Mouse (Mus musculus) T-cell, adult 2 months (primary cell): ENCODE measurements around the gene Nr1h2.

Experiments
- DNase-seq: peaks from one replicate; pipeline ENCODE4 v3.0.0; 2022; ENCODE audit warnings: low spot score

Nr1h2 gene

DNA sequence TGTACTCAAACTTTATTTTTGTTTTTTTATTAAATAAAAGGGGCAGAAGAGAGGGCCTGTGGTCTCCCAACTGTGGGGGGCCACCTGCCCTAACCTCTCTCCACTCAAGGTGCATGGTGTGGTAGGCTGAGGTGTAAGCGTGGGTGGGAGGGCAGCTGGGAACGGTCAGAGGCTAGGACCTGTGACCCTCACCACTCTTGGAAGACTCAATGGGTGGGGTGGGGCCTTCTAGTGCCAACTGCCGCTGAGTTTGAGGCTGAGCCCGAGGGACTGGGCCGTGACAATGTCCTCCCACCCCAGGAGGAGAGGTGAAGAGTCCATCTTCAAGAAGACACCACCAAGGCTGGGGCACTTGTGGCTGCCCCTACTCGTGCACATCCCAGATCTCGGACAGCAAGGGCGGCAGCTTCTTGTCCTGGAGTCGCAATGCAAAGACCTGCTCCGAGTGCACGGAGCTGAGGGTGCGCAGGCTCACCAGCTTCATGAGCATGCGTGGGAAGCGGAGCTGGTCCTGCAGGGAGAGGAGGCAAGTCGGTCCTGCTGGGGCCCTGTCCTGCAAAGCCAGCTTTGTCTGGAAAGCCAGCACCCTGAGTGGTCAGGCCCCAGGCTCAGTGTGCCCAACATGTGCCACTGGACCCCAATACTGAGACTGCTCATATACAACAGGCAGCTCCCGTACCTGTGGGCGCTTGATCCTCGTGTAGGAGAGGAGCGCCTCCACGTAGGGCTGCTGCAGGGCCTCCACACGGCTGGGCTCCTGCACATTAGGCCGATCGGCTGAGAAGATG, 3.9 kb downstream of the Nr1h2 start:
- no peak for DNase-seq

DNA sequence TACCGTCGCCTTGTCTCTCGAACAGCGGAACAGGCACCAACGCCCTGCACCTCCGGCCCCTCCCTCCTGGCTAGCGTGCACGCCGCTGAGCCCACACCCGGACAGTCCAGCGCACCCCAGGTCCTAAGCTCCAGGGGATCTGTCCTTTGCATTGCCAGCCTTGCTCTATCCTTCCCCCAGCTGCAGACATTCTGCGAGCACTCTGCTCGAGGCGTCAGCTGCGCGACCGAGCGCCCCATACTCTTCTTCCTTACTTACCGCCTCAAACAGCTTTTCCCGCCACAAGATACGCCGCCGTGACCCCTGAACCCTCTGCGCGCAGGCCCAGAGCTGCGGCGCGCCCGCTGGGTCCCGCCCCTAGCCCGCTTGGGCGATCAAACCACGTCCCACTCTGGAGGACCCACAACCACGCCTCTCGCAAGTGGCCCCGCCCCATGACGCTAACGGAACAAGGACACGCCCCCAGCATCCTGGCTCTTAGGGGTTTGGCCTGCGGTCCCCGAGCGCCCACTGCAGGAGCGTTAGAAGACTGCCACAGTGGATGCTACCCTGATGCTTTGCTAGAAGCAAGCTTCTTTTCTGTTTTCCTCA, 5.2 kb downstream of the Nr1h2 start, which contains the start of gene Pold1:
Pold1 (minus strand) TSS at position 353 of the 591 bp plus-strand sequence.
- DNase-seq = peak; percentile 100

DNA sequence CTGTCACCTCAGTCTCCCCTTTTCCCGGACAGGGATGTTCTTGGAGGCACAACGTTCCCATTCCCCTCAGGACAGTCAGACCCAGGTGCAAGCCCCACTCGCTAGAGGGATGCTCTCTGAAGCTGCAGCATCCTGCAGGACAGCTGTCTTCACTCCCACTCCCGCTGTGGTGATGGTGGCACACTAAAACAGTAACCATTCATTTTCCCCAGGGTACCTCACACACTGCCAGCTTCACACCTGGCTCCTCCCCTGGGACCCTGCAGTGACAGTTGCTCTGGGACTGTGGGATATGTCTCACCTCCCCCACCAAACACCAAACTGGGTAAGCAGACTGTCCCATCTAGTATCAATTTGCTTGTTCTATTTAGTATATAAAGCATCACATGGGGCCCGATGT, 6.0 kb downstream of the Nr1h2 start:
- no peak for DNase-seq

DNA sequence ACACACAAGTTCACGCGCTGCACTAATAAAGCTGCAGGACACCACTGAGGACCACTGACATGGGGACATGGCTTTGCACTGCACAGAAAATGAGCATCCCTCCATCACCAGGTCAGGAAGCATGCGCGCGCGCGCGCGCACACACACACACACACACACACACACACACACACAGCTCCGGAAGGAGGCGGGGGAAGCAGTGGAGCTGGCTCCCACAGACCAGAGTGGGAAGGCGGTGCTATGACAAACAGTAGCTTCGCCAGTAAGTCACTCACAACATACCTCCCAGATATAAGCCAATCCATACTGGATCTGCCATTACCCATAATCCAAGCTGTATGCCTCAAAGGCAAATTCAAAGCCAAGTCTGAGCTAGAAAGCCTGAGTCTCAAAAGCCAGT, 6.7 kb downstream of the Nr1h2 start:
- no peak for DNase-seq

DNA sequence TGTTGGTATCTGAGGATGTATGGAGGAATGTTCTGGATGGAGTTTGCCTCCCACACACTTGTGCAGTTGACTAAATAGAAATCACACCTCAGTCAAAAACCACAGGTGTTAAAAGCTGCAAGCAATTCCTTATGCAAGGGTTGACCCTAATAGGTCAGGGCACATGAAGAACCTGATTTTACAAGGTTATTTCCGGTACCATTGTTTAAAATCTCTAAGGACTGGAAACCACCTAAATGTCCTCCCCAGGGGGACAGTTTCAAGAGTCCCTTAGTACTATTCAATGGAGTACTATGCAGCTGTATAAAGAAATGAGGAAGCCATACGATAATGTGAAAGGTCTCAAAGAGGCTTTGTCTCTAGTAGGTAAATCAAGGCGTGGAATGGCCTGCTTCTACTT, 7.5 kb downstream of the Nr1h2 start:
- no peak for DNase-seq

DNA sequence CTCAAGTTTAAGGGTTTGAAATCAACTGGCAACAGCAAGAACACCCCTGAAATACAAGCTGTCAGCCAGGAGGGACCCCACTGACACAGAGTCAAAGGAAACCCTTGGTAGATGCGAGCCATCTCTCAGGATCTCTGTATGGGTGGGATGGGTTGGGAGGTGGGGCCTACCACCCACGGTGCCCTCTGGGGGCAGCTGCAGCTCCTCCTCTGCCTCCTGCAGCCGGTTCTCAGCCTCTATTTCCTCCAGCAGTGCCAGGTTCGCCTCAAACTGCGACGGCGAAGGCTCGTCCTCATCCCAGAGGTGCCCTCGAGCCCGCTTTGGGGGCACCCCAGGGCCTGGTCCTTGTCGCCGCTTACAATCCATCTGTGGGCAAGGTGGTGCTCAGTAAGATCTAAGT, 10.7 kb downstream of the Nr1h2 start:
- DNase-seq = no peak

DNA sequence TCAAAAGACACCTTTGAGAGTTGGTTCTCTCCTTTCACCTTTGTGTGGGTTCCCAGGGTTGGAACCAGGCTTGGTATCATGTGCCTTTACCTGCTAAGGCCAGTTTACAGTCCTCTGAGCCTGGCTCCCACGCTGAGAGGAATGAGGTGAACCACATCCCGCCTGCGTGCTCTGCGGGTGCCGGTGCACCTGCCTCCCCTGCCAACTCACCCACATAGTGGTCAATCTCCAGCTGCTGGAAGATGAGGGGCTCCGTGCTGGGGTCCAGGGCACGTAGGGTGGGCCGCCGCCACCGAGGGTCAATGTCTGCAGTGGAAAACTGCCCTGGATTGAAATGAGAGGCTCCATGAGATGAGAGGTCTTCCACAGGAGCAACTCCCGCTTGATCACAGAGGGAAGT, 11.2 kb downstream of the Nr1h2 start:
- DNase-seq = no peak

DNA sequence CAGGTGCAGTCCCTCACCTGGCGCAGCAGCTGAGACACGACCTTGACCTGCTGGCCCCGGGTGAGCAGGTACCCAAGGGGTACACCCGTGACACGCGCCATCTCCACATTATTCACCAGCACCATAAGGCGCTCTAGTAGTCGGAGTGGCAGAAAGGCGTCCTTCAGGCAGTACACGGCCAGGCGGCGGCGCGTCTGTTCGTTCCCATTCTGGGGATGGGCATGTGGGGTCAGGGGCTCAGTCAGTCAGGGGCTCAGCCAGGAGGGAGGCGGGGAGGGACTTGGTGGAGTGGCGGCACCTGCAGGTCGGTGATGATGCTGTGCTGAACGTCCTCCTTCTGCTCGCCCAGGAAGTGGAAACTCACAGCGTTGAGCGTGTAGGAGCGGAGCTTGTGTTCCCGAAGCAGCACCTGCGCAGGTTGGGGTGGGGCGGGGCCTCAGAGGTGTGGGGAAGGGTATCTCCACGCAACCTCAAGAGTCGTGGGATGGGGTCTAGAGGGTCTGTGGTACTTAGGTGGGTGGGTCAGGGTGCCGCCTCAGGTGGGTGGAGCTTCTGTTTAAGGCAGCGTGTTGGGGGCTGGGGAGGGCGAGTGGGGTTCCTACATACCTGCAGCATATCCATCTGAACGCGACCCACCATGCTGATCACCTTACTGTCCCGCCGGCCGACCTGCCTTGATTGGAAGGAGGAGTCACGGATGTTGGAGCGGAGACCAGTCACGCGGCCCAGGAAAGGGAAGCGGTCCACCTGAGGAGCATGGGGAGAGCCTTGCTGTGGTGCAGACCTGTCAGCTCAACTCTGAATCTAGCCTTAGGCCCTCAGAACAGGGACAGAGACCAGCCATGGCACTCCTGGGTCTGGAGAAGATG, 14.8 kb downstream of the Nr1h2 start:
- no peak for DNase-seq

DNA sequence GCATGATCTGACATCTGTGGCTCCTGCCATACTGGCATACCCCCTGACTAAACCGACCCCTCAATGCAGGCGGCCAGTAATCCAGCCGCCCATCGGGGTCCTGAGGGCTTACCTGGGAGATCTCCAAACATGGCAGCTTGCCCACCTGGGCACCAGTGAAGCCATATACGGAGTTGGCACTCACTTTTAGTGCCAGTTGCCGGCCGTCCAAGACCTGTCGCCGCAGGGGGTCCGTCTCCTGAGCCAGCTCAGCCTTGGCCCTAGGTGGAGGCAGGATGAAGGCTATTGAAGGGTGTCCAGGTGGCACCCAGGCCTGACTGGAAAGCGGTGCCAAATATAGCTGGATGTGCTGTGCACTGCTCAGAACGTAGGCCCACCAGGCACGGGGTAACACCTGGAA, 16.3 kb downstream of the Nr1h2 start:
- DNase-seq = no peak

DNA sequence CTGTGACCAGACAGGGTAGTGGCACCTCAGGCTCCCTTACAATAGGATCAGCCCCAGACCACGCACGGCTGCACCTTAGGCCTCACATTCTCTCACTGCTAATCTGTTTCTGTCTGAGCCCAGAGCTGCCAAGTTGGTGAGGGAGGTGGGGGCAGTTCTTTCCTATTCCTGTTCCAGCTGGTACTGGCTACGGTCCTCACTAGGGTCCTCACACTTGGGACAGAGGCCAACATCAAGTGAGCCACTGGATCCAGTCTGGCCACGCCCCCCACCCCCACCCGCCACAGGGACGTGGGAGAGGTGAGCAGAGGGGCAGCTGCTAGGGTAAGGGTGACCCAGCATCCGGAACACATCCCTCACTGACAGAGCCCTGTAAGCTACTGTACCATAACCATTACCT, 16.7 kb downstream of the Nr1h2 start:
- no peak for DNase-seq

DNA sequence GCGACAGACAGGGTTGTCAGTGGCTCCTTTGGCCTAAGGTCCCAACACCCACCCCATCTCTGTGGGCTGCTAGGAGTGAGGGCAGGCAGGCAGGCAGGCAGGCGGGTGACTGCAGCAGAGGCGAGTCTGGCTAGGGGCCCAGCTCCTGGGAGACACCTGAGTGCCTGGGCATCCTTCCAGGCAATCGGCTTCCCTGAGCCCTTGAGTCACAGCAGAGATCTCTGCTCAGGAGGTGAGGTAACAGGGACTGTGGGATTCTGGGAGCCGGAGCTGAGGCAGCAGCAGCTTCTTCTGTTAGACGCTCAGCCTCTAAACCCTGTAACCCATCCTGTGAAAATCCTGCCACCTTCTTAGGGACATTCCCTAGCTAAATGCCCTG, 17.2 kb downstream of the Nr1h2 start:
- DNase-seq = no peak

DNA sequence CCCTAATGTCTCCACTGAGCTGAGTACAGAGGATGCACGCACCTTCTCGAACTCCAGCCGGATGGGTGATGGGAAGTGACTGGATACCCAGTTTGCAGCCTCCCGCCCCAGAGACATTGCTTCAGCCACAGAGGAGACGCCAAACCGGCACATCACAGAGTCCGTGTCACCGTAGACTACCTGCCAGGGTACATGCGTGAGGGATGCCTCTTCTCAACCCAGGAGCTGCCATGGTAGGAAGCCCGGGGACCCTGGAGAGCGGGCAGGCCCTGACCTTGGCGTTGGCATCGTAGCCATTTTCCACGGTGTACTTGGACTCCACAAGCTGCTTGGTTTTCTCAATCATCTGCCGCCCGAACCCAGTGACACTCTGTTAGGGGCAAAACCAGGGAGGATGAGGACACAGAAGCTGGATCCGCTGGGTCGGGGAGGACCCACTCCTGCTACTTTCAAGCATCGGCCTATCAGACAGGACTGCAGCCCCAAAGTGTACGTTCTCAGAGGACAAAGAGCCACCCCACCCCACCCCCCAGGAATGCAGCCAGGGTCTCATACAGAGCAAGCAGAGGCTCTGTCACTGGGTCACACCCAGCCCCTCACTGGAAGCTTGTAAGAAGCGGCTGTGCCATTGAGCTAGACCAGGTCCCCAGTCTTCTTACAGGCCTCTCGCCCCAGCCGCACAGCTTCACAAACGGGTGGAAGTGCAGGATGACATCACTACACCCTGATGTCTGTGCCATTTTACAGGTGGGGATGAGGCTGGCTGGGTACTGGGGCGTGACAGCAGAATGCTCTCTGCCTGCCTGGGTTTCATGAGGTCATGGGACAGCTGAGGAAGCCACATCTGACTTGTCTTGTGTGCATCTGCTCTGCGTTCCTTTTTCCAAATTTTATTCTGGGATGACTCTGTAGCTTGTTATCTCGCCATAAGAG, 17.8 kb downstream of the Nr1h2 start:
- DNase-seq = no peak

DNA sequence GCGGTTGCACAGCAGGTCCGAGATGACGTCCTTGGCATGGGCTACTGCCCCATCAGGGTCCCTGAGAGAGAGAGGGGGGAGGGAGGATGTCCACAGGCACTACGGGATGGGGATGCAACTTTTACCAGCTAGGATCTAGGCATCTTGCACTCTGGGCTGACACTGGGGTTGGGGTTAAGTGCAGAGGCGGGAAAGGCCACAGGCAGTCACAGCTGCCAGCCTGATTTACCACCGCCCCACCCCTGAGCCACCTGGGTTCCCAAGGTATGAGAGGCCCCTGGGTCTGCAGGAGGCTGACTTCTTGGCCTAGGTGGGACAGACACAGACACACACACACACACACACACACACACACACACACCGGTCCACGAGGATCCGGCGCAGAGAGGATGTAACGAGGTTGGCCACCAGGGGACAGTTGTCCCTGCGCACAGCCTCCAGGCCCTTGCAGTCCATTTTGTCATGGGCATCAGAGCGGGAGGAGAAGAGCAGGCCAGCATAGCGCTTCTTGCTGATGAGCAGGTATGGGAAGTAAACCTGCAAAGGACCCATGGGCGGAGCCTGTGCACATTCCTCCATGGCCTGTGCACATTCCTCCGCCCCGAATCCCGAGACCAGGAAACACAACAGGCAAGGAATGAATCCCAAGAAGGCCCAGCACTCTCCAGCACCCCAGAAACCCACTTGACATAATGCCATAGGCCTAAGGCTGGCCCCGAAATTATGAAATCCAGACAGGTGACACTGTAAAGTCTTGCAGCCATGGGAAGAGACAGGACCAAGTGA, 18.9 kb downstream of the Nr1h2 start:
- no peak for DNase-seq

DNA sequence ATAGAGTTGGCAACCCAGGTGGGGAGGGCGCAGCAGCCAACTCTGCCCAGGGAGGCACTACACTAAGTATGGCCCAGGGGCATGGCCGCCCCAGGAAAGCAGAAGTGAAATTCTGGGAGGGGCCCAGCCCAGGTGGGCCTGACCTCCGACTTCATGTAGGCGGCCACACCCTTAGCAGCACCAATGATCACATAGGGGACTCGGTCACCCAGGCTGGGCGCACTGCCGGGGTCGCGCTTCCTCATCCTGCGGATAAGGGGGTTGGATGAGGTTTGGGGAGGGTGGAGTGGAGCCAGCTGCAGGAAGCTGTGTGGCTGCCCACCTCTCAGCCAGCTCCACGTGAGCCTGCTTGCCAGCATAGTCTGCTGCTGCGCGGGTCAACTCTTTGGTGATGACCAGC, 19.5 kb downstream of the Nr1h2 start:
- DNase-seq = no peak

DNA sequence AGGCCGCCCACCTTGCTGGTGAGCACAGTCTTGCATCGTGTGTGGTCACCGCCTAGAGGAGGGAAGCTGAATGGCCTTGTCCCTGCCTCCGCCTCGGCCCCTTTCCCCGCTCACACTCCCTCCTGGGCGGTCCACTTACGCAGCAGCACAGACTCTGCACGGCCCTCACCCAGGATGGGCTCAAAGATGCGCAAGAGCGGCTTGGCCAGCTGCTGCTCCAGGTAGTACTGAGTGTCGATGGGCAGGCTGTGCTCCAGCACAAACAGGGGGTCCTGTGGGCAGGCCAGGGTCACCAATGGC, 20.1 kb downstream of the Nr1h2 start:
- DNase-seq = no peak

DNA sequence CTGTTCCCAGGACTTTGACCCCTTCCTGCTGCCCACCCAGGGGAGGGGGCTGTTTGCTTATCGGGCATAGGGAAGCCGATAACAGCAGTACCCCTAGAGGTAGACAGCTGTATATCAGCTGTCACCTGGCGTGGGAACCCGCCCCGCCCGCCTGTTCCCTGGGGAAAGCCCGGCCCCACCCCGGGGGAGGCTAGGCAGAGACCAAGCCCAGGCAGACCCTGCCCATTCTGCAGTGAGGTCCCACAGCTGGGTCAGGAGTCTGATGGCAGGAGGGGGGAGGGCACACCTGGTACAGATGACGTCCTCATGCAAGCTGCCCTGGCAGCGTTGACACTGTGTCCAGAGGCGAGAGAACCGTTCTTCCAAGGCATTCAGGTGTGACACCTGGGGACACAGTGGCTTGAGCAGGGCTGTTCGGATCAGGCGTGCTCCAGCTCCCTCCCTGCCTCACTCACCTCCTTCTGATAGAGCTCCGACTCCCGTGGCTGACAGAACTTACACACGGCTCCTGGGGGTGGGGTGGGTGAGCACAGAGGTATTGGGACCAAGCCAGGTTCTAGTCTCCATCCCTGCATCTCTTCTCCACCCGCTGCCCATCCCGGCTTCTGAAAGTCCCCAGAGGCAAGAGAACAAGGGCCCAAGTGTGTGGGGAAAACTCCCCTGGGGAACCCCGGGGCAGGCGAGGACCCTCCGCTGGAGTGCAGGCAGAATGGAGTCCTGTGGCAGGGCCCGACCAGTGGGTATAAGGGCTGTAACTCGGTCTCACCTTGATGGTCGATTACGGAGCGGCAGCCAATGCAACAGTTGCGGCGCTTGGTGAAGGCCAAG, 20.6 kb downstream of the Nr1h2 start:
- DNase-seq = no peak

DNA sequence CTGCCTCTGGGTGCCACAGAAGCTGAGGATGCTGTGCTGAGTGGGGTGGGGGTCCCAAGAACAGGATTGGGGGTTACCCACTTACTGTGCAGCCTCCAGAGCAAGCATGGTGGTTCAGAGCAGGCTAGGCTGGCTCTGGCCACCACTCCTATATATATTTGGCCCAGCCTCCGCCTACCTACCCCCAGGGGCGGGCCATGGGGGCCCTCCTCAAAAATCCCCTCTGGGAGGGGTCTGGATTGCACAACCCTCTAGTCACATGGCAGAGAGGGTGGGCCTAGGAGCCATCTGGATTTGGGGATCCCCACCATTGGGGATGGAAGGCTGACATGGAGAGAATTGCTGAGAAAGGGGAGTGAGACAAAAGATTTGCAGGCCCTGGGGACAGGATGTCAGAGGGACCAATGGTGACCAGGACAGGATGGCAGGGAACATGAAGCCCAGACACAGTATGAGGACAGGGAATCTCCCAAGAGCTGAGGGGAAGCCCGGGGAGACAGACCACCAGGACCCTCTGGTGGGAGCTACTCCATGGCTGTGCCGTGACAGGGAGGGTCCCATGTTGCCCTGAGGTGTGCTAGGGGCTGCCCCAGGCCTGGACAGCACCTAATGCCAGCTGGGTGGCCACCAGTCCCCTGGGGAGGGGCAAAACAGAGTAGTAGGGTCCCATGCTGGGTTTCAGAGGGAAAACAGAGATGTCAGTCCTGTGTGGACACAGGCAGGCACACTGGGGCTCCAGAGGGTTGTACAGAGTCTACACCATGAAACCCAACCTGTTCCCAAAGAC, 21.6 kb downstream of the Nr1h2 start, which contains the start of gene Spib:
Spib (minus strand) TSS at position 126 of the 787 bp plus-strand sequence.
- DNase-seq = no peak

DNA sequence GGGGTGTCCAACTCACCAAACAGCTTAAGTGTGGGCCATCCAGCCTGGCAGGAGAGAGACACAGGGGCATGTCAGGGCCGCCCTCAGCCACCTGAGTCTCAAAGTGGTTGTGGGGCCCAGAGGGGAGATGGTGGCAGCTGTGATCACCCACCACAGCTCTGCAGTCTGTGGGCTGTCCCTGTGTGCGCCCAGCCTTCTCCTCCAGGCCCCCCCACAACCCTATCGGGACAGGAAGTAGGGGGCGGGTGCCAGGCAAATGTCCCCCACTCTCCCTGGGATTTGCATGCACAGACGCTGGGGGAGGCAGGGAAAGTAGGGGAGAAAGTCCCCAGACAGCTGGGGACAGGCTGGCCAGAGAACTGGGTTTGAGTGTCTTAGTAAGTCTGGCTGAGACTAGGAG, 22.5 kb downstream of the Nr1h2 start:
- no peak for DNase-seq

DNA sequence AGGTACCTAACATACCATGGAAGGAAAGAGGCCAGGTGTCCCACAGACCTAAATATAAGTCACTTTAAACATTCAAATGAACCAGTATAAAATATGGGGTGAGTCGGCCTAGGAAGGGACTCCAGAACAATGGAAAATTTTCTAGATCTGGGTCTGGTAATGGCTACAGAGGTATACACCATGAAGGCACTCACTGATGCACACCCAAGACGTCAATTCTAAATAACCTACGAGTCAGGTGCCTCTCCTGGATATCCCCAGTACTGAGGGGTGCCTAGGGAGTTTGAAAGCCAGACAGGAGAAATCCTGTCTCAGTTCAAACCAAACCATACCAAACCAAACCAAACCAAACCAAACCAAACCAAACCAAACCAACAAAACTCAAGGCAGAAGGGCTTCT, 23.2 kb downstream of the Nr1h2 start:
- DNase-seq = no peak

DNA sequence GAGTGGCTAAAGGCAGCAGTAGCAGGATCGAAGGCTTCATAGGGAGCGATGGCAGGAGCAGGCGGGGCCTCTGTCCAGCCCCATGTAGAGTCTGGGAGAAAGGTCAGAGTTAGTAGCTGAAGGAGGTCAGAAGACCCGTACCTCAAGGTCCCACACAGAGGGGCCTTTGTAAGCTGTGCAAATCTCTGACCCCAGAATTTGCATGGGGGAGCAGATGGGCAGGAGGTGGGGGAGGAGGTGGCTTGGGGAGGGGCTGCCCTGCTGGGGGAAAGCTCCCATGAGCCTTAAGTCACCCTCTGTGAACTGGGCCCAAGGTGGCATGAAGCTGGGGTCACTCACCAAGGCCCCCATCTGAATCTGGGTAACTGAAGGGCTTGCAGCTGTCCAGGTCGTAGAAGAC, 24.2 kb downstream of the Nr1h2 start:
- DNase-seq = no peak
